Mouse (Mus musculus) MEL (cell line): ENCODE data around the gene Zbtb22. TPM values are rescaled to one million over a fixed set of nuclear protein-coding genes. Genes with fewer than 3 reads are reported as not detected.

Source experiments
- DNase-seq: peaks from one replicate; pipeline ENCODE4 v3.0.0; 2011; ENCODE audit warnings: low read depth, low spot score
- H3K27ac ChIP-seq: 2 replicates; pipeline ENCODE4 v1.5.1; 2012; ENCODE audit warnings: low read depth, mild to moderate bottlenecking, control low read depth, low read length, moderate library complexity; ENCODE audit not compliant: control insufficient read depth
- H3K27me3 ChIP-seq, 2 experiments: fragments of 150-350 bp in 1 of 2; sonication (generic) in 1 of 2; 2 replicates each; pipeline ENCODE4 v1.6.1; 2012; ENCODE audit warnings: low read length in 2 of 2, mild to moderate bottlenecking in 2 of 2, improper control_type of control experiment in 1 of 2, moderate library complexity in 1 of 2; ENCODE audit not compliant: insufficient read depth in 2 of 2, control insufficient read depth in 1 of 2
- H3K36me3 ChIP-seq, 2 experiments: 2 replicates each; pipeline ENCODE4 v1.6.1; 2012 to 2014; ENCODE audit warnings: low read length in 2 of 2, improper control_type of control experiment in 1 of 2, inconsistent platforms in 1 of 2, mild to moderate bottlenecking in 1 of 2; ENCODE audit not compliant: insufficient read depth in 2 of 2, control insufficient read depth in 1 of 2
- H3K4me1 ChIP-seq, 2 experiments: fragments of 150-350 bp in 1 of 2; sonication (generic) in 1 of 2; 2 replicates each; pipeline ENCODE4 v1.6.1; 2012; ENCODE audit warnings: low read length in 2 of 2, improper control_type of control experiment in 1 of 2, mild to moderate bottlenecking in 1 of 2; ENCODE audit not compliant: insufficient read depth in 2 of 2, control insufficient read depth in 1 of 2
- H3K4me3 ChIP-seq, 2 experiments: fragments of 150-350 bp in 1 of 2; sonication (generic) in 1 of 2; 2 replicates each; pipeline ENCODE4 v1.5.1; 2012; ENCODE audit warnings: low read depth in 2 of 2, low read length in 2 of 2, mild to moderate bottlenecking in 2 of 2, moderate library complexity in 2 of 2, control low read depth in 1 of 2, improper control_type of control experiment in 1 of 2; ENCODE audit not compliant: control insufficient read depth in 1 of 2, insufficient read depth in 1 of 2
- H3K79me2 ChIP-seq: 2 replicates; pipeline ENCODE4 v1.6.1; 2012; ENCODE audit warnings: mild to moderate bottlenecking, low read length, moderate library complexity; ENCODE audit not compliant: control insufficient read depth, poor library complexity, insufficient read depth
- H3K9ac ChIP-seq: 2 replicates; pipeline ENCODE4 v1.6.1; 2012; ENCODE audit warnings: low read depth, mild to moderate bottlenecking, control low read depth, low read length, moderate library complexity; ENCODE audit not compliant: control insufficient read depth, poor library complexity, severe bottlenecking
- H3K9me3 ChIP-seq: fragments of 150-350 bp; sonication (generic); replicated peaks from 2 replicates; pipeline ENCODE4 v1.6.1; 2012; ENCODE audit warnings: mild to moderate bottlenecking, low read length, improper control_type of control experiment, moderate library complexity; ENCODE audit not compliant: insufficient read depth
- MYC ChIP-seq: IDR thresholded peaks from 2 replicates; pipeline ENCODE4 v1.6.1; 2011; ENCODE audit warnings: low read depth, mild to moderate bottlenecking, low read length, improper control_type of control experiment, moderate library complexity
- NELFE ChIP-seq: IDR thresholded peaks from 2 replicates; pipeline ENCODE4 v1.6.1; 2011; ENCODE audit warnings: low read depth, low read length, improper control_type of control experiment
- SIN3A ChIP-seq: IDR thresholded peaks from 2 replicates; pipeline ENCODE4 v1.6.1; 2012; ENCODE audit warnings: low read length, improper control_type of control experiment, inconsistent platforms
- TBP ChIP-seq: IDR thresholded peaks from 2 replicates; pipeline ENCODE4 v1.8.0; 2011; ENCODE audit warnings: low read depth, low read length, improper control_type of control experiment
- TCF12 ChIP-seq: IDR thresholded peaks from 2 replicates; pipeline ENCODE4 v1.6.1; 2014; ENCODE audit warnings: low read depth, mild to moderate bottlenecking, inconsistent platforms, low read length, improper control_type of control experiment, moderate library complexity
- polyA plus RNA-seq, 2 experiments: library from polyadenylated mRNA; stranded (reverse) in 1 of 2; unstranded in 1 of 2; fragments of >175 nt in 1 of 2; fragments of >200 nt in 1 of 2; gene quantifications; 2 replicates each; pipeline versions ENCODE4 v1.2.1 to v1.2.4; 2012; ENCODE audit warnings: low replicate concordance in 2 of 2, low read depth in 1 of 2; ENCODE audit not compliant: insufficient read length in 2 of 2, insufficient read depth in 1 of 2, missing spikeins in 1 of 2
- total RNA-seq: library from RNA; depleted of rRNA; stranded (reverse); fragments of 300-350 nt; gene quantifications from 2 replicates; pipeline ENCODE4 v1.2.3, GENCODE M21; 2012

Gene Zbtb22
- total and polyA plus RNA-seq, 3 experiments: 18.6 to 30.0 TPM; not detected in 1

GRCm38 (mm10) chr17:33916847-33917655, 1.3 kb downstream of the Zbtb22 start:
- DNase-seq: no peak
- Histone ChIP-seq H3K4me1 (peaks cover 4 to 21% of the 10 kb centered on the region in 2 experiments; a peak in 3 of 4 replicates), H3K79me2 (peaks cover 17% of the 10 kb centered on the region), H3K9ac (peak overlapping the region; percentile 63; the same call in 1 of the 2 replicates), H3K4me3 (peak overlapping the region; percentile 69 to 82), H3K36me3 (peaks cover 0 to 12% of the 10 kb centered on the region in 2 experiments), H3K27me3 (no peaks in the 10 kb centered on the region), H3K9me3 (no peaks in the 10 kb centered on the region), H3K27ac (no peak overlapping the region)
- TF ChIP-seq MYC: no peak

DNA sequence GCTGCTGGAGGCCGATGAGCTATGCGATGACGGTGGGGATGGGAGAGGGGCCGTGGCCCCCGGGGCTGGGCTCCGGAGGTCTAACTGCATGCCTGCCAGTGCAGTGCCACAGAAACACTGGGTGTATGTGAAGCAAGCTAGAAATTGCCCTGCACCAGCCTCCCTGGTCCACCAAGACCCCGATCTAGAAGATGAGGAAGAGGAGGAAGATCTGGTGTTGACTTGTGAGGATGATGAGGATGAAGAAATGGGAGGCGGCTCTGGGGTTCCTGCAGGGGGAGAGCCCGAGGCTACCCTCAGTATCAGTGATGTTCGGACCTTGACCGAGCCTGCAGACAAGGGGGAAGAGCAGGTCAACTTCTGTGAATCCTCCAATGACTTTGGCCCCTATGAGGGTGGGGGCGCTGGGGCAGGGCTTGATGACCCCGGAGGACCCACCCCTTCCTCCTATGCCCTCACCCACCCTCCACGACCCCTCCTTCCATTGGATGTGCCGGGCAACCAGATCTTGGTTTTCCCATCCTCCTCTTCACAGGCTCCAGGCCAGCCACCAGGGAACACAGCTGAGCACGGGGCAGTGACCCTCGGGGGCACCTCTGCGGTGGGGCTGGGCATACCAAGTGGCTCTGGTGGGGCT, 2.1 kb downstream of the Zbtb22 start:
- Histone ChIP-seq H3K36me3 (peaks cover 0 to 12% of the 10 kb centered on the region in 2 experiments), H3K4me3 (no peak overlapping the region), H3K4me1 (peaks cover 4 to 21% of the 10 kb centered on the region in 2 experiments; a peak in 3 of 4 replicates), H3K27me3 (no peaks in the 10 kb centered on the region), H3K9ac (no peak overlapping the region), H3K79me2 (peaks cover 13% of the 10 kb centered on the region), H3K9me3 (no peaks in the 10 kb centered on the region), H3K27ac (no peak overlapping the region)
- no peak for DNase-seq
- no peak for TF ChIP-seq NELFE

- H3K36me3 ChIP-seq: peaks cover 0 to 12% of the 10 kb centered on the region in 2 experiments; a peak in 3 of 4 replicates
- no peaks in the 10 kb centered on the region for H3K27me3 ChIP-seq
- peak overlapping the region; percentile 73 for H3K9ac ChIP-seq
- no peak for TF ChIP-seq TCF12
- peak; percentile 4; the same call in 1 of the 2 replicates for TF ChIP-seq TBP
- TF ChIP-seq NELFE: no peak
- TF ChIP-seq SIN3A: no peak
- peak overlapping the region; percentile 77 to 81 for H3K4me3 ChIP-seq
- DNase-seq: peak; percentile 51
- H3K9me3 ChIP-seq: no peaks in the 10 kb centered on the region
- H3K79me2 ChIP-seq: peaks cover 10% of the 10 kb centered on the region
- H3K27ac ChIP-seq: peak overlapping the region; percentile 66
- peaks cover 4 to 22% of the 10 kb centered on the region in 2 experiments; a peak in 3 of 4 replicates for H3K4me1 ChIP-seq
Measured at GRCm38 (mm10) chr17:33918293-33919203, 2.8 kb downstream of the Zbtb22 start.
